Mouse (Mus musculus) left cerebral cortex, postnatal 25 days (tissue): ENCODE measurements around the gene Myo15. TPM values are rescaled to one million over a fixed set of nuclear protein-coding genes. Genes with fewer than 3 reads are reported as not detected.
"Not testable (repeated sequence)": the region's sequence is repeated elsewhere in the genome, so short reads cannot be mapped to it uniquely, and the experiment has no call there.

ENCODE experiments used
- DNase-seq, 2 experiments: peaks; one replicate each; pipeline ENCODE4 v3.0.0; 2022; ENCODE audit warnings: low spot score in 2 of 2, mixed read lengths in 1 of 2
- intact Hi-C: fragments of 180-260 bp; cut with DNase I; formaldehyde crosslinking; loops from one replicate; pipeline ENCODE4 v1.15.1; 2025
- total RNA-seq, 2 experiments: library from RNA; stranded (reverse); gene quantifications; 2 replicates each; pipeline ENCODE4 v1.2.3; 2021

Gene Myo15
- under 1 TPM; 0.07 to 0.09 TPM for total RNA-seq

DNA sequence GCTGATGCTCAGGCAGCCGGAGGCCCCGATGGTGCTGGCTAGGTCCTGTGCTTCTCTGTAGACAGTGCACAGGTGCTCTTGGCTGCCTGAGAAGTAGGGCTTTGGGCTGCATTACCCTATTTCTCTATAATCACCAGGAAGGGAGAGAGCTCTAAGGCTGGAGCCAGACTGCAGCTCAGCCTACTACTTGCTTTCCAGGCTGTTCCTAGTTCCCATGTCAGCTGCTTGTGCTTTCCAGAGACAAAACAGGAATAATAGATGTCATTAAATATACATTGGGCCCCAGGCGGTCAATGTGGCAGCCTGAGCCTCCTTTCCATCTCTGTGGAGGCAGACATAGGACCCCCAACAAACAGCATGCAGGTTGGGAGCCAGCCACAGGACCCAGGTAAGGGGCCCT, at the start of gene Myo15:
TSS of gene Myo15 (plus strand) at position 301 of the 400 bp plus-strand sequence.
- intact Hi-C loops = no loop called here
- no peak for DNase-seq

GRCm38 (mm10) chr11:60422046-60422668, 47.0 kb upstream of the Myo15 start:
- DNase-seq = no peak
- intact Hi-C loops = no loop called here

DNA sequence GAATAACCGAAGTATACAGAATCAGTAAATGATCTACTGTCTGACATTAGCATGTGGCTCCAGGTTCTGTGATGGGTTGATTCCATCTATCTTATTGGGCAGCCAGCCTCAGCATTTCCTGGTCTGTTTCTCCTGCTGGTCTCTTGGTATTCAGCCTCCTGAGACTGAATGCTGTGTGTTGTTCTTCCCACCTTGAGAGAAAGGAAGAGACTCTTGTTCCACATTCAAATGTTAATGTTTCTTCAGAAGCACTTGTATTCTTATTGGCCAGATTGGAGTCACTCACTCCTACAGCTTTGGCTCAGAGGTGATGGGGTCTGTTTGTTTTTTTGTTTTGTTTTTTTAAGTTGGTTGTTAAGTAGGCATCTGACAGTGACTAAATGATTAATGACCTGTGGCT, 46.1 kb upstream of the Myo15 start:
- intact Hi-C loops = no loop called here
- DNase-seq = no peak

GRCm38 (mm10) chr11:60426417-60426816, 42.7 kb upstream of the Myo15 start:
- intact Hi-C loops = no loop called here
- no peak for DNase-seq

DNA sequence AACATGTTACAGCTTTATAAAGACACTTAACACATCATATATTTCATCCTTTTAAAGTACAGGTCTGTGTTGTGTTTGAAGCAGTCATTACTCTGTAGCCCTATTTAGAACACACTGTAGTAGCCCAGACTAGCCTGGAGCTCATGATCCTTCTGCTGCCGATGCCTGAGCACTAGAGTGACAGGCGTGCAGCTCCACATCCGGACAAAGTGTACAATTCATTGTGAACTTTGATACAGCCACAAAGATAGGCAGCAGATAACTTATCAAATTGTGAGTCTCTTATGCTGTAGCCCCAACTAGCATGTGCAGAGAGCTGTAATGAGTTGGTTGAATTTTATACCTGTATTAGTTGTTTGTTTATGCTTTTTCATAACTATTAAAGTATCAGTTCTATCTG, 41.5 kb upstream of the Myo15 start:
- DNase-seq = no peak
- intact Hi-C loops = no loop called here

- intact Hi-C loops = loop anchor here (10.0 kb wide), 1 partner anchor 559 kb away; no protein-coding TSS in a partner anchor
- no peak for DNase-seq
These were observed 35.6 kb upstream of the Myo15 start for GRCm38 (mm10) chr11:60433501-60433900.

- intact Hi-C loops = loop anchor here (10.0 kb wide), 1 partner anchor 560 kb away; no protein-coding TSS in a partner anchor
- DNase-seq = no peak
These were observed 34.0 kb upstream of the Myo15 start for GRCm38 (mm10) chr11:60435133-60435532.

GRCm38 (mm10) chr11:60436618-60437017, 32.5 kb upstream of the Myo15 start:
- DNase-seq = peak in 1 of 2 experiments; percentile 30
- intact Hi-C loops = loop anchor here (10.0 kb wide), 1 partner anchor 562 kb away; no protein-coding TSS in a partner anchor

- intact Hi-C loops = loop anchor here (10.0 kb wide), 1 partner anchor 565 kb away; no protein-coding TSS in a partner anchor
- not testable (repeated sequence) for DNase-seq
These were observed 29.5 kb upstream of the Myo15 start for GRCm38 (mm10) chr11:60439621-60440020.

- intact Hi-C loops = no loop called here
- DNase-seq = no peak
These were observed 29.0 kb upstream of the Myo15 start for GRCm38 (mm10) chr11:60440176-60440575.

DNA sequence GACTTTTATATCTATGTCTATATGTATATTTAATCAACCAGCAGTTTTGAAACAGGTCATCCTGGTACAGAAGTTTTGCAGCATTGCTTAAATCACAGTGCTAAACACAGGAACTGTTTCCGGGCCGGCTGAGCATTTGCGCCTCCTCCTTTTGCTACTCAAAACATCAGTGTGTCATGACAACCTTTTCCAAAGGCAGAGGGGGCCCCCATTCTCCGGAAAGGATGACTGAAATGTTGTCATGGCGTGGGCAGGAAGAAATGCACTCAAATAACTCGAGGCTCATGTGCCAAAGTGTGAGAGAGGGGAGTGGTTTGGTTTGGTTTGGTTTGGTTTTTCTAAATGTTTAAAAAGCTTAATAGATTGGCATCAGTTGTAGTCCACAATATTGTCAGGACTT, 26.2 kb upstream of the Myo15 start:
- intact Hi-C loops = no loop called here
- DNase-seq = peak in 1 of 2 experiments; percentile 63

- intact Hi-C loops = no loop called here
- no peak for DNase-seq
These were observed 25.1 kb upstream of the Myo15 start for GRCm38 (mm10) chr11:60444007-60444406.

DNA sequence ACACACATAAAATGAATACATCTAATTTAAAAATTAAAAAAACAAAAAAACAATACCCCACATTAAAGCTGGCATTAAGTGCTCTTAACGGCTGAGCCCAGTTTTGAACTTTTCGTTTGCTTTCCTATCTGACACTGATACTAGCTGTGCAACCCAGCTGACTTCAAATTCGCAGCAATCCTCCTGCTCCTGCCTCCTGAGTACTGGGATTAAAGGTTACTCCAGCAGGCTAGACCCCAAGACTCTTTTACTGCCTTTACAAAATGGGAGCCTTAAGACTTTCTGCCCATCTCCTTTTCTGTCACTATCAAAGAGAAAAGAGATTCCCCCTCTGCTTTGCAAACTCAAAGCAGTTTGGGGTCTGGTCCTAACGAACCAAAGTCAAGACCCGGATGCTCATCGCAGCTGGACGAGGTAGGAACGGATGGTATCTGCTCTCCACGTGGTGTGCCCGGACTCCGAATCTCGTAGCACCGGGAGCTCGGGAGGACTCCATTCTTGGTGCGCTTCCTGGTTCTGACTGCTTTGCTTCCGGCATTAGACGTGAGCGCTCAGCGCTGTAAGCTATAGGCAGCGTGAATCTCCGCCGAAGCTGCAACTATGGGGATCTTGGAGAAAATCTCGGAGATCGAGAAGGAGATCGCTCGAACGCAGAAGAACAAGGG, 14.9 kb upstream of the Myo15 start, which contains the start of gene Drg2:
TSS of gene Drg2 (plus strand) at position 512 of the 665 bp plus-strand sequence.
- intact Hi-C loops = no loop called here
- DNase-seq = peak; percentile 87 to 93

DNA sequence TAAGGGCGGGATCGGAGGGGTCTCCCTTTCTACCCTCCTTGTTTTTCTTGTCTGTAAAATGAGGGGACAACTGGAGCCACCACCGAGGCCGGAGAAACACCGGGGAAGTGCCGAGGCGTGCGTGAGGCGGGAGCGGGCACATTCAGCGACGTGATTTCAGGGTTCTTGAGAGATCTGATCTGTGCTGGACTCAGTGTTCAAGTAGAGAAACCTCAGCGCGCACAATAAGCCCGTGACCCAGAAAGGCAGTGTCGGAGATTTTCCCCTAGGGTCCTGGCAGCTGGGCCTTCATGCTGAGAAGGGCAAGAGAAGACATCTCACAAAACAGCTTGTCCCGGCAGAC, 14.4 kb upstream of the Myo15 start:
- intact Hi-C loops = loop anchor here (5.0 kb wide), 1 partner anchor 83 kb away; the partner anchor contains the start of gene Alkbh5
- no peak for DNase-seq

- intact Hi-C loops = loop anchor here (5.0 kb wide), 1 partner anchor 79 kb away; the partner anchor contains the start of gene Alkbh5
- DNase-seq = peak in 1 of 2 experiments; percentile 22
These were observed 11.2 kb upstream of the Myo15 start for GRCm38 (mm10) chr11:60457973-60458372.

GRCm38 (mm10) chr11:60465943-60466380, 3.2 kb upstream of the Myo15 start:
- intact Hi-C loops = no loop called here
- no peak for DNase-seq

DNA sequence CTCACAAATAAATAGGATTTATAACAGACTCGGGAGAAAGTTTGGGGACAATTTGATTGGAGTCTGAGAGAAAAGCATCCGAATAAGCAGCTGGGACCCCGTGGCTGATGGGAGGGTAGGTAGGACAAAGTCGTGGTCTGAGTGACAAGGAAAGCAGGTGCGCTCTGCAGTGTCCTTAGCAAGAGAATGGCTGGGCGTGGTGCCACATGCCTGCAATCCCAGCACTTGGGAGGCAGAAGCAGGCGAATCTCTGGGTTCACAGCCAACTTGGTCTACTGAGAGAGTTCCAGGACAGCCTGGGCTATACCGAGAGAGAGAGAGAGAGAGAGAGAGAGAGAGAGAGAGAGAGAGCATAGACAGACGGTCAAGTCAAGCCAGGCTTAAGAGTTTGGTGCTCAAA, 1.6 kb downstream of the Myo15 start:
- intact Hi-C loops = no loop called here
- no peak for DNase-seq

DNA sequence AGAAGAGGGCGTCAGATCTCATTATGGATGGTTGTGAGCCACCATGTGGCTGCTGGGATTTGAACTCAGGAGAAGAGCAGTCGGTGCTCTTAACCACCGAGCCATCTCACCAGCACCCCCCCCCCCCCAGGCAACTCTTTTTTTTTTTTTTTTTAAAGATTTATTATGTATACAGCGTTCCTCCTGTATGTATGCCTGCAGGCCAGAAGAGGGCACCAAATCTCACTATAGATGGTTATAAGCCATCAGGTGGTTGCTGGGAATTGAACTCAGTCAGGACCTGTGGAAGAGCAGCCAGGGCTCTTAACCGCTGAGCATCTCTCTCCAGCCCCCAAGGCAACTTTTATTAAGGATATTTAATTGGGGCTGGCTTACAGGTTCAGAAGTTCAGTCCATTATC, 5.4 kb downstream of the Myo15 start:
- DNase-seq = no peak
- intact Hi-C loops = no loop called here

DNA sequence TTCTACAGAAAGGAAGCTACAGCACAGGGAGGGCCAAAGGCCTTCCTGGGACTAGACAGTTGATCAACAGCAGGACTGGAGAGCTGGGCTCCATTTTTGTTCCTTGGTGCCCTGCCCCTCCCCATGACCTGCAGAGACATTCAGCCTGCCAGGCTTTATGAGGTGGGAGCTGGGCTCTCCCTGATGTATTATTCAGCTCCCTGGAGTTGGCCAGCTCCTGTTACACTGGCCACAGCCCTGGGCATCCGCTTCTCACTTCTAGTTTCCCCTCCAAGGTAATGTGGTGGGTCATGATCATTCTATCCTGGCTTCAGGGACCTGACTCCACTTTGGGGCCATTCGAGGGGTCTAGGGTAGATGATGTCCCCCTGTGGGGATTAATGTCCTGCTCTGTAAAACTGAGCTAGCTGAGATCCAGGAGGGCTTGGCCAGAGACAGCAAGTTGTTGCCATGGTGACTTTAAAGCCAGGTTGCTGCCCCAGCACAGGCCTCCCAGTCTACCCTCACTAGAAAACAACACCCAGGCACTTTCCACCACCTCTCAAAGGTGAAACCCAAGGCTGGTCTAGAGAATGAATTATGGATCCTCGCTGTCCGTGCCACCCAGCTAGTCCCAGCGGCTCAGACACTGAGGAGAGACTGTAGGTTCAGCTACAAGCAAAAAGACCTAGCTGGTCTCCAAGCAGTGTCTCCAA, 6.7 kb downstream of the Myo15 start:
- DNase-seq = no peak
- intact Hi-C loops = no loop called here

GRCm38 (mm10) chr11:60478121-60478520, 9.0 kb downstream of the Myo15 start:
- intact Hi-C loops = no loop called here

More at GRCm38 (mm10) chr11:60478121-60478520, 9.0 kb downstream of the Myo15 start:
- no peak for DNase-seq
